20 mouse cellular contexts compared by ENCODE assay signal in the genomic region with DNA sequence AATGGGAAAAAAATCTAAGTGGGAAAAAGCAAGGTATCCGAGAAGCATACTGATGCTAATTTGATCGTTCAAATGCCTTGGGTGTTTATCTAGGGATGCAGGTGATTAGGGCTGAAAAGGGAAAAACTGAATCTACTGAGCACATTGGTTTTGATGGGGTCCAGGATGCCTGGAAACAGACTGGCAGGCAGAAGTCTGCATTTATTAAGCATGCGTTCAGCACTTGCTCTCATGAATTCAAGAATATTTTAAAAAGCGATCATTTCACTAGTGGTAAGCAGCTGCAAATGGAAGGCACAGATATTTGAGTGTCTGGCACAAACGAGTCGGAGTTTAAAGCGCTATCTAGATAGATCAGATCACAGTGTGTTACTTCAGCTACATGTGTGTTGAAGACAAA.
A peak's percentile ranks its signal among the peaks of the same experiment; 100 is the strongest.
DNase-seq lines count a peak whose midpoint lies in the region; ATAC-seq and TF ChIP-seq lines count a peak whose summit lies in the region.
"Had no signal": no experiment of that assay in that cellular context is flagged by ENCODE, and none has a peak within 500 bp of the region (broad histone marks: within the 10 kb centered on the region; RNA-seq: fewer than 3 reads in every experiment).

No protein-coding gene starts in this region.

- no peak for TF ChIP-seq CTCF in brain, embryonic 14.5 days (IDR thresholded peaks at IDR 0.05; ENCODE audit: borderline replicate concordance, extremely low read depth, insufficient read depth, insufficient read length)
- no peak for TF ChIP-seq CTCF in forebrain, postnatal 0 days (IDR thresholded peaks at IDR 0.05; ENCODE audit: low read depth)

- H3K27me3 ChIP-seq in forebrain, embryonic 13.5 days: no peaks in the 10 kb centered on the region
- no peaks in the 10 kb centered on the region for H3K27me3 ChIP-seq in forebrain, postnatal 0 days (ENCODE audit: insufficient read depth, low read length)
- H3K27me3 ChIP-seq: embryonic facial prominence, embryonic 12.5 days; heart, embryonic 15.5 days; hindbrain, embryonic 13.5 days had no signal

- H3K4me2 ChIP-seq in forebrain, embryonic 13.5 days: no peak overlapping the region
- no peak overlapping the region for H3K4me2 ChIP-seq in forebrain, postnatal 0 days (ENCODE audit: low read depth)
- H3K4me2 ChIP-seq: embryonic facial prominence, embryonic 12.5 days; heart, embryonic 11.5 days; heart, embryonic 15.5 days; hindbrain, embryonic 13.5 days had no signal

- peak; percentile 41 for DNase-seq in layer of hippocampus, adult 9-11 months
- no peak for DNase-seq in layer of hippocampus, postnatal 25 days (ENCODE audit: extremely low spot score in 1 of 2, low spot score in 1 of 2)
- DNase-seq in brain, embryonic 14.5 days (ENCODE audit: low read depth): peak; percentile 50
- peak; percentile 57 for DNase-seq in forebrain, postnatal 0 days
- no peak for DNase-seq in thymus, postnatal 14 days
- DNase-seq in urinary bladder, postnatal 14 days (ENCODE audit: low spot score): no peak
- DNase-seq: adrenal gland, adult 2 months; adrenal gland, postnatal 25 days; cerebellum, adult 11 months; cerebellum, adult 8-10 months; cerebellum, postnatal 14 days; embryo, embryonic 11 days; heart, adult 2 months; heart, postnatal 14 days had no signal

- H3K27ac ChIP-seq in forebrain, embryonic 13.5 days: peak overlapping the region; percentile 82; the same call in 1 of the 2 replicates
- H3K27ac ChIP-seq in forebrain, postnatal 0 days (ENCODE audit: low read depth, low read length): peak overlapping the region; percentile 79; the same call in 1 of the 2 replicates
- H3K27ac ChIP-seq: embryonic facial prominence, embryonic 12.5 days; heart, adult 2 months; heart, embryonic 15.5 days; hindbrain, embryonic 13.5 days had no signal

- TF ChIP-seq POLR2A in brain, embryonic 14.5 days (IDR thresholded peaks at IDR 0.05; ENCODE audit: borderline replicate concordance, extremely low read depth, insufficient read depth, insufficient read length, poor library complexity, severe bottlenecking): no peak

- H3K4me3 ChIP-seq in forebrain, embryonic 13.5 days: no peak overlapping the region
- no peak overlapping the region for H3K4me3 ChIP-seq in forebrain, postnatal 0 days (ENCODE audit: low read depth, low read length)
- H3K4me3 ChIP-seq: embryonic facial prominence, embryonic 12.5 days; heart, adult 2 months; heart, embryonic 15.5 days; hindbrain, embryonic 13.5 days had no signal

- peaks cover 28% of the 10 kb centered on the region for H3K4me1 ChIP-seq in forebrain, embryonic 13.5 days
- H3K4me1 ChIP-seq in forebrain, postnatal 0 days (ENCODE audit: insufficient read depth): peaks cover 13% of the 10 kb centered on the region

- no peaks in the 10 kb centered on the region for H3K9me3 ChIP-seq in forebrain, embryonic 13.5 days (replicated peaks)
- no peaks in the 10 kb centered on the region for H3K9me3 ChIP-seq in forebrain, postnatal 0 days (ENCODE audit: low read length)
- H3K9me3 ChIP-seq: embryonic facial prominence, embryonic 12.5 days; heart, embryonic 15.5 days; hindbrain, embryonic 13.5 days had no signal

- no peak for ATAC-seq in forebrain, embryonic 13.5 days
- no peak for ATAC-seq in forebrain, postnatal 0 days
- ATAC-seq: hindbrain, postnatal 0 days had no signal

- no peak overlapping the region for H3K9ac ChIP-seq in forebrain, embryonic 13.5 days
- H3K9ac ChIP-seq in forebrain, postnatal 0 days: no peak overlapping the region
- H3K9ac ChIP-seq: embryonic facial prominence, embryonic 12.5 days; heart, embryonic 15.5 days; hindbrain, embryonic 13.5 days had no signal

- 56% methylated on average over 7 of the region's 7 CpGs for WGBS in forebrain, embryonic 13.5 days
- WGBS in forebrain, postnatal 0 days: 31% methylated on average over 7 of the region's 7 CpGs

- no peaks in the 10 kb centered on the region for H3K36me3 ChIP-seq in forebrain, embryonic 13.5 days (ENCODE audit: poor library complexity, severe bottlenecking)
- no peaks in the 10 kb centered on the region for H3K36me3 ChIP-seq in forebrain, postnatal 0 days (ENCODE audit: insufficient read depth)
- H3K36me3 ChIP-seq: embryonic facial prominence, embryonic 12.5 days; heart, embryonic 15.5 days; hindbrain, embryonic 13.5 days had no signal

Comparison
In these comparisons a context has a peak if more than half of its experiments do, and no peak if none do; other contexts are left out.
1. DNase-seq: peak in layer of hippocampus, adult 9-11 months (single experiment), brain, embryonic 14.5 days (single experiment) and forebrain, postnatal 0 days (single experiment); none in layer of hippocampus, postnatal 25 days (0 of 2), thymus, postnatal 14 days (single experiment) and urinary bladder, postnatal 14 days (single experiment).